Comparison of ENCODE assay signal across 8 mouse cellular contexts in the genomic region with DNA sequence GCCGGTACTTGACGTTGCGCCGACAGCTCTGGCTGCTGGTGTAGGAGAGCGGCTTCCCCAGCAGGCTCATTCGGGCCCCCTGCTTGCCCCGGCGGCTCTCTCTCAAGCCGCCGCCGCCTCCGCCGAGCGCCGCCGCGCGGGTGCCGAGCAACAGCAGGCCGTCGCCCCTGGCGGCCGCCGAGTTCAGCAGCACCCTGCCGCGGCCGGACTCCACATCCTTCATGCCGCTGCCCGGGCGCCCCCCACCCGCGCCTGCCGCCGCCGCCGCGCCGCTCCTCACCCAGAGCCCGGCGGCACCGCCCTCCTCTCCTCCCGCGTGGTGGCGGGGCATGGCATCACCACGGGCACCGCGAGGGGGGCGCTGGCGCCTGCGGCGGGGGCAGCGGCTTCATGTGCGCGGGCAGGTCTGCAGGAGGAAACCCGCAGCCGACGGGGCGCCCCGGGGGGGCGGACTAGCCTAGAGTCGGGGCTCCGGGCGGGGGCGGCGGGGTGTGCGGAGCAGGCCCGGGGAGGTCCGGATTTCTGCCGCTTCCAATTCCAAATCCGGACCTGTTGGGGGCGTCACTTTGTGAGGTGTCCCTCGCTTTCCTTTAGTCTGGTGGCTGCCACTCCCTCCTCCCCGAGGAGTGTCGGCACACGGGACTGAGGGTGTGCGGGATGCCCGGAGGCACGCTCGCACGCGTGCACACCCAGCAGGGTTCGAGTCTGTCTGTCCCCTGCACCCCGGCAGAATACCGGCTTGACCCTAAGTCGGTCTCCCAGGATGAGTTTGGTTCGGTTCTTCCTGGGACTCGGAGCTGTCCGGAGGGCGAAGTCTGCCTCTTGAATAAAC. TPM values are rescaled to one million over a fixed set of nuclear protein-coding genes. Genes with fewer than 3 reads are reported as not detected.
DNase-seq lines count a peak whose midpoint lies in the region; ATAC-seq and TF ChIP-seq lines count a peak whose summit lies in the region.

A gene (minus strand): TSS at position 692 of the 832 bp plus-strand sequence.

- H3K9ac ChIP-seq in kidney, embryonic 15.5 days: peak within 1 kb of the TSS; percentile 50
- 0 out of 2 replicates have a peak within 1 kb of the TSS, but pooled peaks have one; percentile 1 for H3K9ac ChIP-seq in liver, adult 2 months (ENCODE audit: low read depth, low read length)
- peak within 1 kb of the TSS; percentile 34 for H3K9ac ChIP-seq in stomach, embryonic 15.5 days

- H3K27ac ChIP-seq in kidney, embryonic 15.5 days: no peak within 1 kb of the TSS
- no peak within 1 kb of the TSS for H3K27ac ChIP-seq in liver, adult 2 months (replicated peaks; ENCODE audit: insufficient read depth, low read depth, low read length)
- peak within 1 kb of the TSS; percentile 48; the same call in 1 of the 2 replicates for H3K27ac ChIP-seq in stomach, embryonic 15.5 days

- peak; percentile 48 for ATAC-seq in granulocyte monocyte progenitor cell, adult 5-6 weeks (replicated peaks; ENCODE audit: poor library complexity, severe bottlenecking)
- ATAC-seq in kidney, embryonic 15.5 days (replicated peaks; ENCODE audit: low FRiP score): peak; percentile 86
- peak; percentile 72 for ATAC-seq in stomach, embryonic 15.5 days (ENCODE audit: insufficient read depth, low FRiP score, low read depth)

- H3K36me3 ChIP-seq in kidney, embryonic 15.5 days: no peaks in the 10 kb centered on the region
- H3K36me3 ChIP-seq in liver, adult 2 months (ENCODE audit: control insufficient read depth, insufficient read depth, low read length): no peaks in the 10 kb centered on the region
- no peaks in the 10 kb centered on the region for H3K36me3 ChIP-seq in stomach, embryonic 15.5 days

- TF ChIP-seq CTCF in liver, adult 2 months (IDR thresholded peaks at IDR 0.05; ENCODE audit: low read depth, low read length): no peak

- peaks cover 19% of the 10 kb centered on the region for H3K27me3 ChIP-seq in kidney, embryonic 15.5 days
- peaks cover 5% of the 10 kb centered on the region; the same call in 1 of the 2 replicates for H3K27me3 ChIP-seq in liver, adult 2 months (ENCODE audit: control insufficient read depth, insufficient read depth, low read length)
- H3K27me3 ChIP-seq in stomach, embryonic 15.5 days (replicated peaks): no peaks in the 10 kb centered on the region

- peaks cover 27% of the 10 kb centered on the region for H3K4me1 ChIP-seq in kidney, embryonic 15.5 days
- H3K4me1 ChIP-seq in liver, adult 2 months (ENCODE audit: control insufficient read depth, insufficient read depth, low read length): no peaks in the 10 kb centered on the region
- H3K4me1 ChIP-seq in stomach, embryonic 15.5 days: peaks cover 17% of the 10 kb centered on the region

- peak within 1 kb of the TSS; percentile 70 for H3K4me3 ChIP-seq in kidney, embryonic 15.5 days (replicated peaks)
- H3K4me3 ChIP-seq in liver, adult 2 months (ENCODE audit: insufficient read depth, low read depth, low read length): peak within 1 kb of the TSS; percentile 40
- peak within 1 kb of the TSS; percentile 66 for H3K4me3 ChIP-seq in stomach, embryonic 15.5 days (replicated peaks)

- no peak for TF ChIP-seq POLR2A in liver, adult 2 months (IDR thresholded peaks at IDR 0.05; ENCODE audit: extremely low read depth, insufficient read depth, low read length)

- H3K9me3 ChIP-seq in kidney, embryonic 15.5 days (replicated peaks): no peaks in the 10 kb centered on the region
- no peaks in the 10 kb centered on the region for H3K9me3 ChIP-seq in stomach, embryonic 15.5 days

- under 1% methylated on average over 73 of the region's 89 CpGs for WGBS in kidney, embryonic 15.5 days
- WGBS in liver, adult 2 months: 1% methylated on average over 86 of the region's 89 CpGs
- WGBS in stomach, embryonic 15.5 days: under 1% methylated on average over 71 of the region's 89 CpGs

- peak; percentile 33 to 66 for DNase-seq in adrenal gland, adult (ENCODE audit: inconsistent age in 2 of 2, low spot score in 1 of 2)
- no peak for DNase-seq in adrenal gland, adult 8-10 months
- DNase-seq in embryo, embryonic 9.5 days (ENCODE audit: extremely low spot score): peak; percentile 72
- DNase-seq in liver, adult 2 months (ENCODE audit: extremely low read depth, low read depth, low spot score): no peak
- peak; percentile 66 for DNase-seq in naive thymus-derived CD4-positive, alpha-beta T cell, adult 2 months (ENCODE audit: low read depth)

- peak within 1 kb of the TSS; percentile 99 for H3K4me2 ChIP-seq in kidney, embryonic 15.5 days
- H3K4me2 ChIP-seq in stomach, embryonic 15.5 days: peak within 1 kb of the TSS; percentile 98

- no peaks in the 10 kb centered on the region for H3K79me2 ChIP-seq in liver, adult 2 months (ENCODE audit: control insufficient read depth, insufficient read depth, low read length)

RNA-seq across cellular contexts. Expression of the gene that starts here (rescaled TPM):
- total RNA-seq in adrenal gland, adult 8-10 months (2022): 1 to 10 TPM; 1.3 to 1.8 (median 1.6) TPM
- 5.3 and 5.7 TPM in 2 replicates for total RNA-seq in granulocyte monocyte progenitor cell, adult 5-6 weeks (2014; fragmentation: Nextera tagmentation)
- total RNA-seq in granulocyte monocyte progenitor cell, adult 5-6 weeks (2017): 4.2 and 4.7 TPM in 2 replicates
- polyA plus RNA-seq in kidney, embryonic 15.5 days (2015; fragmentation: Nextera tagmentation; extraction: Ambion mirVana): 1.0 and 1.2 TPM in 2 replicates
- total RNA-seq in liver, adult 2 months (2014; rRNA removed): 0.09 and 0.13 TPM in 2 replicates
- polyA plus RNA-seq in liver, adult 2 months (2012; rRNA removed): 0.01 and 0.09 TPM in 2 replicates
- 1.9 and 2.3 TPM in 2 replicates for polyA plus RNA-seq in stomach, embryonic 15.5 days (2015; fragmentation: Nextera tagmentation; extraction: Ambion mirVana)

Comparison
In these comparisons a context has a peak if more than half of its experiments do, and no peak if none do; other contexts are left out.
1. DNase-seq: peak in adrenal gland, adult (2 of 2), embryo, embryonic 9.5 days (single experiment) and naive thymus-derived CD4-positive, alpha-beta T cell, adult 2 months (single experiment); none in adrenal gland, adult 8-10 months (single experiment) and liver, adult 2 months (single experiment).
2. Peak in every context shown above with its lines, with median percentiles within 50 percentile points of each other: ATAC-seq, H3K4me3 ChIP-seq and H3K9ac ChIP-seq.